Mouse (Mus musculus) forebrain, embryonic 16.5 days (tissue): ENCODE results near the gene Sema6d. TPM values are rescaled to one million over a fixed set of nuclear protein-coding genes. Genes with fewer than 3 reads are reported as not detected.

Experiments
- ATAC-seq: fragments of 200-750 bp; cut with Nextera tagmentation; 2 replicates; pipeline ENCODE4 v1.8.0; 2017; ENCODE audit warnings: mild to moderate bottlenecking, moderate library complexity
- H3K27ac ChIP-seq: fragments of 300-500 bp; sonication (generic); 2 replicates; pipeline ENCODE4 v1.5.1; 2014; ENCODE audit warnings: low read length, control low read depth
- H3K27me3 ChIP-seq: fragments of 300-500 bp; sonication (generic); replicated peaks from 2 replicates; pipeline ENCODE4 v1.6.1; 2014; ENCODE audit warnings: low read length; ENCODE audit not compliant: control insufficient read depth, insufficient read depth
- H3K36me3 ChIP-seq: fragments of 300-500 bp; sonication (generic); 2 replicates; pipeline ENCODE4 v1.6.1; 2014; ENCODE audit not compliant: control insufficient read depth, insufficient read depth
- H3K4me1 ChIP-seq: fragments of 300-500 bp; sonication (generic); replicated peaks from 2 replicates; pipeline ENCODE4 v1.6.1; 2014; ENCODE audit warnings: low read length; ENCODE audit not compliant: control insufficient read depth, insufficient read depth
- H3K4me2 ChIP-seq: fragments of 300-500 bp; sonication (generic); 2 replicates; pipeline ENCODE4 v1.6.1; 2014; ENCODE audit warnings: mild to moderate bottlenecking, low read length, control low read depth
- H3K4me3 ChIP-seq: fragments of 300-500 bp; sonication (generic); replicated peaks from 2 replicates; pipeline ENCODE4 v1.5.1; 2014; ENCODE audit warnings: mild to moderate bottlenecking, low read length, control low read depth
- H3K9ac ChIP-seq: fragments of 300-500 bp; sonication (generic); replicated peaks from 2 replicates; pipeline ENCODE4 v1.6.1; 2014; ENCODE audit warnings: low read depth, low read length, control low read depth
- H3K9me3 ChIP-seq: fragments of 300-500 bp; sonication (generic); 2 replicates; pipeline ENCODE4 v1.6.1; 2016; ENCODE audit warnings: low read length; ENCODE audit not compliant: control insufficient read depth
- WGBS: fragments of 180-500 bp; shearing (Covaris S2); extraction: QIAGEN DNeasy Blood & Tissue Kit; methylation state at CpG from one replicate; pipeline ENCODE4 v1.1.7; 2014; 5-methylcytosine and 5-hydroxymethylcytosine counted together
- polyA plus RNA-seq: library from polyadenylated mRNA; unstranded; fragments of >200 nt; fragmentation: Nextera tagmentation; extraction: Ambion mirVana; gene quantifications from 2 replicates; pipeline ENCODE4 v1.2.1, GENCODE M21; 2015

Sema6d gene
- polyA plus RNA-seq, 1 experiment from 2014 or later = 32.2 TPM

GRCm38 (mm10) chr2:124201493-124201892 is 111.7 kb downstream of the Sema6d start:
- no peak overlapping the region for H3K4me2 ChIP-seq
- ATAC-seq = peak; percentile 68
- no peaks in the 10 kb centered on the region for H3K36me3 ChIP-seq
- no peaks in the 10 kb centered on the region for H3K27me3 ChIP-seq
- WGBS = 55% methylated on average over 5 of the region's 5 CpGs
- H3K27ac ChIP-seq = peak overlapping the region; percentile 18
- no peaks in the 10 kb centered on the region for H3K9me3 ChIP-seq
- peaks cover 13% of the 10 kb centered on the region for H3K4me1 ChIP-seq
- no peak overlapping the region for H3K9ac ChIP-seq
- no peak overlapping the region for H3K4me3 ChIP-seq

- 0 out of 2 replicates have a peak, but pooled peaks have one; percentile 26 for ATAC-seq
- no peak overlapping the region for H3K4me2 ChIP-seq
- H3K27ac ChIP-seq = no peak overlapping the region
- no peaks in the 10 kb centered on the region for H3K9me3 ChIP-seq
- H3K27me3 ChIP-seq = no peaks in the 10 kb centered on the region
- H3K36me3 ChIP-seq = no peaks in the 10 kb centered on the region
- WGBS = 17% methylated on average over 4 of the region's 4 CpGs
- peaks cover 13% of the 10 kb centered on the region for H3K4me1 ChIP-seq
- H3K9ac ChIP-seq = no peak overlapping the region
- no peak overlapping the region for H3K4me3 ChIP-seq
Measured at GRCm38 (mm10) chr2:124202475-124202990, 112.8 kb downstream of the Sema6d start.

GRCm38 (mm10) chr2:124205811-124206210 is 116.0 kb downstream of the Sema6d start:
- Histone ChIP-seq H3K27me3 (no peaks in the 10 kb centered on the region), H3K4me1 (peaks cover 12% of the 10 kb centered on the region), H3K36me3 (no peaks in the 10 kb centered on the region), H3K27ac (no peak overlapping the region), H3K4me2 (no peak overlapping the region), H3K4me3 (no peak overlapping the region), H3K9ac (no peak overlapping the region), H3K9me3 (no peaks in the 10 kb centered on the region)
- ATAC-seq = no peak
- whole genome bisulfite sequencing = 84% methylated on average over 5 of the region's 5 CpGs

GRCm38 (mm10) chr2:124208251-124208650 is 118.5 kb downstream of the Sema6d start:
- Histone ChIP-seq H3K4me2 (no peak overlapping the region), H3K4me3 (no peak overlapping the region), H3K9ac (no peak overlapping the region), H3K27me3 (no peaks in the 10 kb centered on the region), H3K36me3 (no peaks in the 10 kb centered on the region), H3K4me1 (no peaks in the 10 kb centered on the region), H3K9me3 (no peaks in the 10 kb centered on the region), H3K27ac (no peak overlapping the region)
- ATAC-seq = no peak
- 35% methylated on average over 2 of the region's 2 CpGs for WGBS

GRCm38 (mm10) chr2:124223559-124223958 is 133.8 kb downstream of the Sema6d start:
- Histone ChIP-seq H3K9ac (no peak overlapping the region), H3K9me3 (no peaks in the 10 kb centered on the region), H3K4me1 (no peaks in the 10 kb centered on the region; the same call in 1 of the 2 replicates), H3K4me2 (no peak overlapping the region), H3K27me3 (no peaks in the 10 kb centered on the region), H3K36me3 (no peaks in the 10 kb centered on the region), H3K27ac (no peak overlapping the region), H3K4me3 (no peak overlapping the region)
- no peak for ATAC-seq
- 75% methylated on average over 7 of the region's 7 CpGs for WGBS

- H3K4me3 ChIP-seq = no peak overlapping the region
- H3K9me3 ChIP-seq = no peaks in the 10 kb centered on the region
- no peaks in the 10 kb centered on the region for H3K27me3 ChIP-seq
- no peak overlapping the region for H3K27ac ChIP-seq
- no peak overlapping the region for H3K9ac ChIP-seq
- no peaks in the 10 kb centered on the region for H3K36me3 ChIP-seq
- H3K4me2 ChIP-seq = no peak overlapping the region
- no peak for ATAC-seq
- WGBS = 61% methylated on average over 2 of the region's 2 CpGs
- H3K4me1 ChIP-seq = no peaks in the 10 kb centered on the region; the same call in 1 of the 2 replicates
Measured at GRCm38 (mm10) chr2:124224328-124224727, 134.6 kb downstream of the Sema6d start.

- Histone ChIP-seq H3K27ac (no peak overlapping the region), H3K9ac (no peak overlapping the region; the same call in 1 of the 2 replicates), H3K4me3 (no peak overlapping the region), H3K36me3 (no peaks in the 10 kb centered on the region), H3K9me3 (no peaks in the 10 kb centered on the region), H3K4me2 (no peak overlapping the region), H3K4me1 (peaks cover 7% of the 10 kb centered on the region), H3K27me3 (no peaks in the 10 kb centered on the region)
- peak; percentile 55; the same call in 1 of the 2 replicates for ATAC-seq
- 65% methylated on average over 9 of the region's 9 CpGs for WGBS
Measured at GRCm38 (mm10) chr2:124234636-124235221, 145.0 kb downstream of the Sema6d start.

- ATAC-seq = peak; percentile 61; the same call in 1 of the 2 replicates
- Histone ChIP-seq H3K4me1 (peaks cover 7% of the 10 kb centered on the region), H3K4me2 (no peak overlapping the region), H3K4me3 (no peak overlapping the region), H3K36me3 (no peaks in the 10 kb centered on the region), H3K27ac (0 out of 2 replicates have a peak overlapping the region, but pooled peaks have one; percentile 3), H3K9me3 (no peaks in the 10 kb centered on the region), H3K27me3 (no peaks in the 10 kb centered on the region), H3K9ac (no peak overlapping the region; the same call in 1 of the 2 replicates)
- 50% methylated on average over 6 of the region's 6 CpGs for WGBS
Measured at GRCm38 (mm10) chr2:124235237-124236055, 145.7 kb downstream of the Sema6d start.

- Histone ChIP-seq H3K4me1 (peaks cover 7% of the 10 kb centered on the region), H3K4me3 (no peak overlapping the region), H3K4me2 (no peak overlapping the region), H3K36me3 (no peaks in the 10 kb centered on the region), H3K9me3 (no peaks in the 10 kb centered on the region), H3K27me3 (no peaks in the 10 kb centered on the region), H3K27ac (no peak overlapping the region), H3K9ac (no peak overlapping the region)
- 82% methylated on average over 1 of the region's 1 CpGs for WGBS
- ATAC-seq = no peak
Measured at GRCm38 (mm10) chr2:124236831-124237230, 147.1 kb downstream of the Sema6d start.
